Mouse (Mus musculus) embryonic facial prominence, embryonic 10.5 days (tissue): ENCODE measurements around the gene Btbd9. TPM values are rescaled to one million over a fixed set of nuclear protein-coding genes. Genes with fewer than 3 reads are reported as not detected.
A peak's percentile ranks its signal among the peaks of the same experiment; 100 is the strongest.

Experiments
- DNase-seq: peaks from one replicate; pipeline ENCODE4 v3.0.0-alpha.2; 2017; ENCODE audit warnings: low spot score
- H3K27ac ChIP-seq: fragments of 300-500 bp; sonication (generic); replicated peaks from 2 replicates; pipeline ENCODE4 v1.5.1; 2016; ENCODE audit warnings: mild to moderate bottlenecking
- H3K27me3 ChIP-seq: fragments of 300-500 bp; sonication (generic); replicated peaks from 2 replicates; pipeline ENCODE4 v1.6.1; 2016; ENCODE audit warnings: low read depth, mild to moderate bottlenecking; ENCODE audit not compliant: poor library complexity, severe bottlenecking
- H3K36me3 ChIP-seq: fragments of 300-500 bp; sonication (generic); replicated peaks from 2 replicates; pipeline ENCODE4 v1.6.1; 2016; ENCODE audit warnings: mild to moderate bottlenecking, moderate library complexity
- H3K4me1 ChIP-seq: fragments of 300-500 bp; sonication (generic); 2 replicates; pipeline ENCODE4 v1.6.1; 2016
- H3K4me3 ChIP-seq: fragments of 300-500 bp; sonication (generic); 2 replicates; pipeline ENCODE4 v1.5.1; 2016; ENCODE audit warnings: mild to moderate bottlenecking, moderate library complexity
- H3K9me3 ChIP-seq: fragments of 300-500 bp; sonication (generic); 2 replicates; pipeline ENCODE4 v1.6.1; 2016; ENCODE audit warnings: mild to moderate bottlenecking
- WGBS: fragments of 180-500 bp; shearing (Covaris S2); methylation state at CpG from one replicate; pipeline ENCODE4 v1.1.7; 2016; 5-methylcytosine and 5-hydroxymethylcytosine counted together
- polyA plus RNA-seq: library from polyadenylated mRNA; unstranded; fragments of >200 nt; fragmentation: Nextera tagmentation; extraction: Ambion mirVana; gene quantifications from 2 replicates; pipeline ENCODE4 v1.2.1, GENCODE M21; 2016

Btbd9 gene
- polyA plus RNA-seq, 1 experiment from 2014 or later: 58.1 TPM

DNA sequence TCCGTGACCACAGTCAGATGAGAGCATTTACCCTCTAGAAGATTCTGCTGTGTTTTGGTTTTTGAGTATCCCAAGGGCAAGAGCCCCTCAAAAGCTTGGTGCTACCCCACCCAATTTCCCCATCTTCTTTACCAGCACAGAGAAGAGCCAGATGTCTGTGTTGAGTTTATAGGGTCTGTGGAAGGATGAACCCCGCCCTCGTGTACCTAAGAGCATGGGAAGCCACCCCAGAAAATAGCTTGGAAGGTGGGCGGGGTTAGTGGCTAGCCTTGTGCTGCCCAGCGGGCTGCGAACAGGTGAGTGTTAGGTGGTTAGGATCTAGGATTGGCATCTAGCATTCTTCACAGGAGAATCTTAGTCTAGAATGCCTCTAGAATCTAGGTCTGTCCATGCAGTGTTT is 389.1 kb downstream of the Btbd9 start:
- WGBS: 88% methylated on average over 6 of the region's 6 CpGs
- peak; percentile 5 for DNase-seq
- Histone ChIP-seq H3K27me3 (no peaks in the 10 kb centered on the region), H3K27ac (no peak overlapping the region), H3K4me3 (no peak overlapping the region), H3K36me3 (peaks cover 18% of the 10 kb centered on the region), H3K9me3 (no peaks in the 10 kb centered on the region), H3K4me1 (peaks cover 37% of the 10 kb centered on the region)

DNA sequence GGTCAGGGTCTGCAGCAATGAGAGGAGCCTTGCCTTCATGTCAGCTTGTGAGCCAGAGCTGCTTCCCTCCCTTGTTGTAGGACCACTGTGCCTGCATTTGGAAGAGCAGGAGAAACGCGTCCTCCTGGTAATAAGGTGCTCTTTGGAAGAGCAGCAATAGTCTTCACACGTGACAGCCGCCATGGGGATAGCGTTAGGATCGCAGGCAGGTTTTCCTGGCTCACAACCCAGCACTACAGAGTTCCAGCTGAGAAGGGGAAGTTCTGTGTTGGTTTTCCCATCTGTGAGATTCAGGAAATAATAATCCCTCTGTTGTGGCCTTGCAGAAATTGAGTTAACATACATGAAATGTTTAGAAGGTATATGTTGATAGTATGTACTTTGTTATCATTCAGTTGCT is 392.7 kb downstream of the Btbd9 start:
- peak; percentile 2 for DNase-seq
- Histone ChIP-seq H3K36me3 (peaks cover 17% of the 10 kb centered on the region), H3K4me1 (peaks cover 16% of the 10 kb centered on the region), H3K27me3 (no peaks in the 10 kb centered on the region), H3K4me3 (no peak overlapping the region), H3K27ac (no peak overlapping the region), H3K9me3 (no peaks in the 10 kb centered on the region)
- WGBS: 98% methylated on average over 6 of the region's 6 CpGs

DNA sequence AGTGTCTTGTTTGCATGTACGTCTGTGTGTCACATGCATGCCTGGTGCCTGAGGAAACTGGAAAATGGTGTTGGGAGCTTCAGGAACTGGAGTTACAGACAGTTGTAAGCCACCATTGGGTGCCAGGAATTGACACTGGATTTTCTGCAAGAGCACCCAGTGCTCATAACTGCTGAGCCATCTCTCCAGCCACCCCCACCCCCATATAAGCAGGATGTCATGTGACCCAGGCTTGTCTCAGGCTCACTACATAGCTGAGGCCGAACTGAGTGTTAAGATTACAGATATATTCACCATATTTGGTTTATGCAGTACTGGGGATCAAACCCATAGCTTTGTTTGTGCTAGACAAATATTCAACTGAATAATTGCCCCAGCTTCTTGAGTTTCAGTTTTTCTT is 394.2 kb downstream of the Btbd9 start:
- H3K27me3 ChIP-seq: no peaks in the 10 kb centered on the region
- DNase-seq: peak; percentile 4
- no peak overlapping the region for H3K27ac ChIP-seq
- WGBS: 89% methylated on average over 2 of the region's 2 CpGs
- no peak overlapping the region for H3K4me3 ChIP-seq
- H3K4me1 ChIP-seq: peaks cover 1% of the 10 kb centered on the region
- H3K36me3 ChIP-seq: peaks cover 32% of the 10 kb centered on the region
- no peaks in the 10 kb centered on the region for H3K9me3 ChIP-seq

DNA sequence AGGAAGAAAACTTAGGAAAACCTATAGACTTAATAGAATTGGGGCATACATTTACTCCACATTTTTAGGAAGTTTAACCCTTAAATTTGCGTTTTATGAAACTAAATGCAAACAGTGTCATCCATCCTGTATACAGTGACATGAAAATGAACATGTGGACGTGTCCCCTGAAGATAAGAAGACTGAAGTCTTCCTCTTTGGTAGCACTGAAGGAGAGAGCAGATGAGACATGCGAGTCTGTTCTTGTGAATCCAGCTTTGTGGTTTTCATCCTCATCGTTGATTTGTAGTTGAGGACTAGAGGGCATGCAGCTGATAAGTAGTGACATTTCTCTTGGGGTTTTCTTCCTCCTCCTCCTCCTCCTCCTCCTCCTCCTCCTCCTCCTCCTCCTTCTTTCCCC is 394.7 kb downstream of the Btbd9 start:
- H3K27me3 ChIP-seq: no peaks in the 10 kb centered on the region
- H3K9me3 ChIP-seq: no peaks in the 10 kb centered on the region
- WGBS: 90% methylated on average over 4 of the region's 4 CpGs
- H3K4me3 ChIP-seq: no peak overlapping the region
- DNase-seq: peak; percentile 1
- no peaks in the 10 kb centered on the region for H3K4me1 ChIP-seq
- peaks cover 33% of the 10 kb centered on the region for H3K36me3 ChIP-seq
- H3K27ac ChIP-seq: no peak overlapping the region

DNA sequence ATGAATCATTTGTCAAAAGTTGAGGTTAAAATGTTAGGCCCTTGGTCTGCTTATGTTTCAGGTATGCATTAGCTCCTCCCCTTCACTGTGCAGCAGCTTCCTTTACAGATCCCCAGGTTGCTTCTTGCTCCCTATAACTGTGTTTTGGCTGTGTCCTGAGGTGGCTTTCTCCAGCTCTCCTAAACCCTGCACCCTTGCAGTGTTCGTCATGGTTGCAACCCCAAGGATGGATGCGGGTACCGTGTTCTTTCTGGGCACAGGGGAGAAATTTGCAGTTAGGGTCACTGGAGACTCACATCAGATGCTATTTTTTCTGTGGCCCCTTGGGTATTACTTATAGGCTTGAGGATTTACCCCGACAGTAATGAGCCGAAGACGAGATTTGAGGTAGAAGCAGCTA is 396.1 kb downstream of the Btbd9 start:
- Histone ChIP-seq H3K27me3 (no peaks in the 10 kb centered on the region), H3K36me3 (peaks cover 26% of the 10 kb centered on the region), H3K4me3 (no peak overlapping the region), H3K9me3 (no peaks in the 10 kb centered on the region), H3K4me1 (no peaks in the 10 kb centered on the region), H3K27ac (no peak overlapping the region)
- WGBS: 93% methylated on average over 6 of the region's 6 CpGs
- peak; percentile 4 for DNase-seq

DNA sequence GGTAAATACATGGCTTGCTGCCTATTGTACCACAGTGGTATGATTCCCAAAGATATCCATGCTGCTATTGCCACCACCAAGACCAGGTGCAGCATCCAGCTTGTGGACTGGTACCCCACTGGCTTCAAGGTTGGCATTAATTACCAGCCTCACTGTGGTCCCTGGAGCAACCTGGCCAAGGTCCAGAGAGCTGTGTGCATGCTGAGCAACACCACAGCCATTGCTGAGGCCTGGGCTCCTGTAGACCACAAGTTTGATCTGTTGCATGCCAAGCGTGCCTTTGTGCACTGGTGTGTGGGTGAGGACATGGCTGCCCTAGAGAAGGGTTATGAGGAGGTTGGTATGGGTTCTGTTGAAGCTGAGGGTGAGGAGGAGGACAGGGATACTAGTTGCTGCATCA is 397.9 kb downstream of the Btbd9 start:
- WGBS: 84% methylated on average over 1 of the region's 1 CpGs
- DNase-seq: peak; percentile 3

DNA sequence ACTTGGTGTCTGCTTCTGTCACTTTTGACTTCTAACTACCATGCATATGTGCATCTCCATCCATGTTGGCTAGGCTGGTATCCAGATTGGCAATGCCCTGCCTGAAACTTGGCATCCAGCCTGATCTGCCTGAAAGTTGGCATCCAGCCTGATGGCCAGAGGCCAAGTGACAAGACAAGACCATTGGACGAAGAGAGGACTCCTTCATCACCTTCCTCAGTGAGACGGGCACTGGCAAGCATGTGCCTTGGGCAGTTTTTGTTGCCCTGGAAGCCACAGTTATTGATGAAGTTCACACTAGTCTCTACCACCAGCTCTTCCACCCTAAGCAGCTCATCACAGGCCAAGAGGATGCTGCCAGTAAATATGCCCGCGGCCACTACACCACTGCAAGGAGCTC is 398.9 kb downstream of the Btbd9 start:
- peaks cover 16% of the 10 kb centered on the region for H3K36me3 ChIP-seq
- H3K9me3 ChIP-seq: no peaks in the 10 kb centered on the region
- H3K27ac ChIP-seq: no peak overlapping the region
- no peaks in the 10 kb centered on the region for H3K4me1 ChIP-seq
- DNase-seq: peak; percentile 4
- 97% methylated on average over 4 of the region's 4 CpGs for WGBS
- no peak overlapping the region for H3K4me3 ChIP-seq
- H3K27me3 ChIP-seq: no peaks in the 10 kb centered on the region

More for the DNA sequence above, 397.9 kb downstream of the Btbd9 start:
- H3K27me3 ChIP-seq: no peaks in the 10 kb centered on the region
- H3K9me3 ChIP-seq: no peaks in the 10 kb centered on the region
- H3K36me3 ChIP-seq: peaks cover 18% of the 10 kb centered on the region
- H3K4me1 ChIP-seq: no peaks in the 10 kb centered on the region
- H3K4me3 ChIP-seq: no peak overlapping the region
- no peak overlapping the region for H3K27ac ChIP-seq

Other genes with a start within 250 kb of the Btbd9 start
- gene Dnah8, start 47.9 kb upstream of the Btbd9 start, polyA plus RNA-seq: 0.87 and 0.88 TPM in 2 replicates
- gene Glo1, start 50.4 kb upstream of the Btbd9 start, polyA plus RNA-seq: 210 and 216 TPM in 2 replicates